Mouse (Mus musculus): ENCODE measurements at regions not wholly inside any gene's neighbourhood (a gene's known extent, or its start where the extent isn't known, plus 50 kb on each side); places are given as distances from the start of the nearest gene placed in this dataset.

DNA sequence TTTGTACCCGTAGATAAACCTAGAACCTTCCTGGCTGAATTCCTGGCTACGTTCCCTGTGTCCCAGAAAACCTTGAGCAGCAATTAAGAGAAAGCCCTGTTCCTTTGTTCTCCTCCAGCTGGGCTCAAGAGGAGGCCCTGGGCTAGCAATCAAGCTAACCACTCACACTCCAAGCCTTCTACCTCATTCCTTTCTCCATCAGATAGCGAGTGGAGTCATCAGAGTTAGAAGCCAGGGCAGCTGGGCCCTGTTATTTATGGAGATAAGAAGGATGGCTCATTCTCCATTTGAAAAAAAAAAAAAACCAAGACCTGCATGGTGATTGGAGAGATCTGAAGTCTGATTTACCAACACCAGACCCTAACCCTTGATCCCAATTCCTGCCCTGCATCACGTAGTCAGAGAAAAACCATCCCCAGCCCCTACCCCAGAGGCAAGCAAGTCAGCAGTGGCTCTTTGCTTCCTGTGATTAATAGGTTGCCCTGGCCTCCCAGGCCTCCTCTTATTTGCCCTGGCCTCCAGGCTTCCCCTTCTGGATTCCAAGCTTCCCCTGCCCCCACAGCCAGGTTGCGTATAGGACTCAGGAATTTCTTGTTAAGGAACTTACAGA, 181.3 kb upstream of the Bcor start:
- TF ChIP-seq CTCF (IDR thresholded peaks at IDR 0.05) (no peak), EP300 (IDR thresholded peaks at IDR 0.05) (no peak)
